Mouse (Mus musculus) hindbrain, embryonic 12.5 days (tissue): Measurements from ENCODE around the gene Adora3. TPM values are rescaled to one million over a fixed set of nuclear protein-coding genes. Genes with fewer than 3 reads are reported as not detected.

Experiments
- ATAC-seq: fragments of 200-750 bp; cut with Nextera tagmentation; 2 replicates; pipeline ENCODE4 v1.8.0; 2017; ENCODE audit warnings: moderate TSS enrichment; ENCODE audit not compliant: low FRiP score
- H3K27ac ChIP-seq: fragments of 300-500 bp; sonication (generic); 2 replicates; pipeline ENCODE4 v1.5.1; 2016; ENCODE audit warnings: mild to moderate bottlenecking
- H3K27me3 ChIP-seq: fragments of 300-500 bp; sonication (generic); 2 replicates; pipeline ENCODE4 v1.6.1; 2016; ENCODE audit warnings: mild to moderate bottlenecking
- H3K36me3 ChIP-seq: fragments of 300-500 bp; sonication (generic); 2 replicates; pipeline ENCODE4 v1.6.1; 2016; ENCODE audit warnings: mild to moderate bottlenecking
- H3K4me1 ChIP-seq: fragments of 300-500 bp; sonication (generic); 2 replicates; pipeline ENCODE4 v1.6.1; 2016
- H3K4me2 ChIP-seq: fragments of 300-500 bp; sonication (generic); replicated peaks from 2 replicates; pipeline ENCODE4 v1.6.1; 2016; ENCODE audit warnings: mild to moderate bottlenecking
- H3K4me3 ChIP-seq: fragments of 300-500 bp; sonication (generic); 2 replicates; pipeline ENCODE4 v1.5.1; 2016; ENCODE audit warnings: mild to moderate bottlenecking
- H3K9ac ChIP-seq: fragments of 300-500 bp; sonication (generic); 2 replicates; pipeline ENCODE4 v1.6.1; 2016; ENCODE audit warnings: mild to moderate bottlenecking, moderate library complexity
- H3K9me3 ChIP-seq: fragments of 300-500 bp; sonication (generic); replicated peaks from 2 replicates; pipeline ENCODE4 v1.6.1; 2016; ENCODE audit warnings: mild to moderate bottlenecking
- WGBS: fragments of 180-500 bp; shearing (Covaris S2); methylation state at CpG from one replicate; pipeline ENCODE4 v1.1.7; 2016; 5-methylcytosine and 5-hydroxymethylcytosine counted together
- polyA plus RNA-seq: library from polyadenylated mRNA; unstranded; fragments of >200 nt; fragmentation: Nextera tagmentation; extraction: Ambion mirVana; gene quantifications from 2 replicates; pipeline ENCODE4 v1.2.1, GENCODE M21; 2016

Gene Adora3
- polyA plus RNA-seq, 1 experiment from 2014 or later: not detected

DNA sequence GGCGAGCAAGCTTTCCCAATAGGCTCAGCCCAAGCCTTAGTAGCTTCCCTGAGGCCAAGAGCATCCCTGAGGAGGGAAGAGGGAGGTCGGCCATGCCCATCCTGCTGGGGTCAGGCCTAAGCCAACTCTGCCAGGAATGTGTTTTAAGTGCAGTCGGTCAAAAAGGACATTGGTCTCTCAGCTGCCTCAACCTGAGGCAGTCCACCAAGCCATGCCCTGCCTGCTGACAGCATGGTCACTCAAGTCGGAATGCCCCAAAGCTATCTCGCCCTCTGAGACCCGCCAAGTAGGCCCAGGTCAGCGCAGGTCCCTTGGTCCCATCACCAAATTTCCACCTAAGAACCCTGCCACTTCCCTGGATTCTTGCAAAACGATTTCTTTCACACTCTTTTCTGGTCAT is 8.1 kb downstream of the Adora3 start:
- no peaks in the 10 kb centered on the region for H3K9me3 ChIP-seq
- ATAC-seq: no peak
- H3K36me3 ChIP-seq: no peaks in the 10 kb centered on the region
- no peaks in the 10 kb centered on the region for H3K27me3 ChIP-seq
- H3K4me2 ChIP-seq: no peak overlapping the region
- no peak overlapping the region for H3K27ac ChIP-seq
- no peaks in the 10 kb centered on the region for H3K4me1 ChIP-seq
- WGBS: 85% methylated on average over 8 of the region's 8 CpGs
- H3K9ac ChIP-seq: no peak overlapping the region
- H3K4me3 ChIP-seq: no peak overlapping the region

- Histone ChIP-seq H3K4me3 (no peak overlapping the region), H3K27me3 (no peaks in the 10 kb centered on the region), H3K4me2 (no peak overlapping the region), H3K9me3 (no peaks in the 10 kb centered on the region), H3K9ac (no peak overlapping the region), H3K4me1 (no peaks in the 10 kb centered on the region), H3K36me3 (no peaks in the 10 kb centered on the region), H3K27ac (no peak overlapping the region)
- ATAC-seq: no peak
- 72% methylated on average over 3 of the region's 3 CpGs for WGBS
Measured at GRCm38 (mm10) chr3:105880419-105880818, 9.8 kb downstream of the Adora3 start.

GRCm38 (mm10) chr3:105882105-105882504 is 11.4 kb downstream of the Adora3 start:
- no peak overlapping the region for H3K4me2 ChIP-seq
- H3K9ac ChIP-seq: no peak overlapping the region
- no peaks in the 10 kb centered on the region for H3K9me3 ChIP-seq
- H3K27me3 ChIP-seq: no peaks in the 10 kb centered on the region
- no peaks in the 10 kb centered on the region for H3K4me1 ChIP-seq
- H3K4me3 ChIP-seq: no peak overlapping the region
- no peaks in the 10 kb centered on the region for H3K36me3 ChIP-seq
- 89% methylated on average over 7 of the region's 7 CpGs for WGBS
- no peak for ATAC-seq
- H3K27ac ChIP-seq: no peak overlapping the region

DNA sequence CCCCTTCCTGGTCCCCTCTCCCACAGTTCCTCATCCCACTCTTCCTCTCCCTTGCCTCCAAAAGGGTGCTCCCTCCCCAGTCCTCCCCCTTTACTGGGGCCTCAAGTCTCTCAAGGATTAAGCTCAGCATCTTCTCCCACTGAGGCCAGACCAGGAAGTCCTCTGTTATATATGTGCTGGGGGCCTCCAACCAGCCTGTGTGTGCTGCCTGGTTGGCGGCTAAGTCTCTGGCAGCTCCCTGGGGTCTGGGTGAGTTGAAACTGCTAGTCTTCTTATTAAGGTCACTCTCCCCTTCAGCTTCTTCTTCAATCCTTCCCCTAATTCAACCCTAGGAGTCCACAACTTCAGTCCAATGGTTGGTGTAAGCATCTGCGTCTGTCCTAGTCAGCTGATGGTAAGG is 12.5 kb downstream of the Adora3 start:
- ATAC-seq: no peak
- Histone ChIP-seq H3K36me3 (no peaks in the 10 kb centered on the region), H3K27me3 (no peaks in the 10 kb centered on the region), H3K9me3 (no peaks in the 10 kb centered on the region), H3K27ac (no peak overlapping the region), H3K4me1 (no peaks in the 10 kb centered on the region), H3K4me2 (no peak overlapping the region), H3K4me3 (no peak overlapping the region), H3K9ac (no peak overlapping the region)
- WGBS: 93% methylated on average over 2 of the region's 2 CpGs

GRCm38 (mm10) chr3:105888961-105889360 is 18.3 kb downstream of the Adora3 start:
- H3K4me1 ChIP-seq: no peaks in the 10 kb centered on the region
- H3K27me3 ChIP-seq: no peaks in the 10 kb centered on the region
- H3K4me3 ChIP-seq: no peak overlapping the region
- no peak overlapping the region for H3K27ac ChIP-seq
- WGBS: 75% methylated on average over 3 of the region's 3 CpGs
- no peaks in the 10 kb centered on the region for H3K36me3 ChIP-seq
- H3K4me2 ChIP-seq: no peak overlapping the region
- no peaks in the 10 kb centered on the region for H3K9me3 ChIP-seq
- no peak for ATAC-seq
- H3K9ac ChIP-seq: no peak overlapping the region

GRCm38 (mm10) chr3:105890220-105890619 is 19.6 kb downstream of the Adora3 start:
- Histone ChIP-seq H3K4me3 (no peak overlapping the region), H3K9me3 (no peaks in the 10 kb centered on the region), H3K4me2 (no peak overlapping the region), H3K9ac (no peak overlapping the region), H3K36me3 (no peaks in the 10 kb centered on the region), H3K27ac (no peak overlapping the region), H3K27me3 (no peaks in the 10 kb centered on the region), H3K4me1 (no peaks in the 10 kb centered on the region)
- 80% methylated on average over 4 of the region's 4 CpGs for WGBS
- ATAC-seq: no peak

DNA sequence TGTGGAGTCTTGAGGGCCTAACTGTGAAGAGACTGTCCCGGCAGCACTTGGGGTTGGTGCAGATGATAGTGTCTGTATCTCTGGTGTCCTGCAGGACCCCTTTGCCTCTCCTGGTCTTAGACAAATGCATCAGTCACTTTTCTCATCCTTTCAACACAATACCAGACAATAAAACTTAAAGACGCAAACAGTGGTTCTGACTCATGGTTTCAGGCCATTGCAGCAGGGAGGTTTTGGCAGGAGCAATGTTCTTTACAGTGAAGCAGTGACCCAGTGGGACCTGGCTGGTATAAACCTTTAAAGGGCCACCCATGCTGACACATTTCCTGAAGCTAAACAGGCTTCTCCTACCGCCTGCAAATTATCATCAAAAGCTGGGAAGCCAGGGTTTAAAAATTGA is 20.5 kb downstream of the Adora3 start:
- no peak for ATAC-seq
- no peaks in the 10 kb centered on the region for H3K4me1 ChIP-seq
- H3K36me3 ChIP-seq: no peaks in the 10 kb centered on the region
- H3K4me3 ChIP-seq: no peak overlapping the region
- no peaks in the 10 kb centered on the region for H3K9me3 ChIP-seq
- 83% methylated on average over 3 of the region's 3 CpGs for WGBS
- H3K4me2 ChIP-seq: no peak overlapping the region
- H3K27ac ChIP-seq: no peak overlapping the region
- H3K27me3 ChIP-seq: no peaks in the 10 kb centered on the region
- no peak overlapping the region for H3K9ac ChIP-seq

DNA sequence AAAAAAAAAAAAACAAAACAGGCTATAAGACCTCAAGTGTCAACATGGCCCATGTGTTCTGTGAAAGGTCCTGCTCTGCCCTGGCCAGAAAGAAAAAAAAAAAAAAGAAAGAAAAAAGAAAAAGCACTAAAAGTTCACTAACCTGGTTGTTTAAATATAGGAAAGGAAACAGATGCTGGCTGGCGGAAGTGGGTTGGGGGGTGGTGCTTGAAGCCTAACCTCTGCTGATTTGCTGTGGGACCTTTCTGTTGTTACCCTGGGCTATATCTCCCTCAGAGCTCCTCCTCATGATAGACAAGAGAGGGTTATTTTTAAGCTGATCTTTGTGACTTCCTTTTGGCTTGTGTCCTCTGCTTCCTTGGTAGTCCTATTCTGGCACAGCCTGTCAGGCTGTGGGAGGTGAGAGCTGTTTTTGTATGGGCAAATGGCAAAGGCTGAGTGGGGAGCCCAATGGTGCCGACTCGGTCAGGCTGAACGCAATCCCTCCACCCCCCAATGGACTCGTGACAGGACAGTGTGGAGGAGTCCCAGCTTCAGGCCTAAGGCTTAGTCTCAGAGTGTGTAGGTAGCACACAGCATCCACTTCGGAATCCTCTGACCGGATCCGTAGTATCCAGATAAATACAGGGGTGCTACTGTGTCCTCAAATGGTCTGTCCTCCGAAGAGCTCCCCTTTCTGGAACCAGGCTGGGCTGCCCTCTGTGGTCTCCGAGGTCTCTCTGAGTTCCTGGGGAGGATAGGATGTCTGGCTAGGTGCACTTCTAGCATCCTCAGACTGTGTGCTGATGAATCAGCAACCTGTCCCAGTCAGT is 21.3 kb downstream of the Adora3 start:
- H3K27me3 ChIP-seq: no peaks in the 10 kb centered on the region
- ATAC-seq: no peak
- H3K9me3 ChIP-seq: no peaks in the 10 kb centered on the region
- H3K9ac ChIP-seq: no peak overlapping the region
- no peak overlapping the region for H3K4me2 ChIP-seq
- 77% methylated on average over 10 of the region's 10 CpGs for WGBS
- H3K27ac ChIP-seq: no peak overlapping the region
- no peaks in the 10 kb centered on the region for H3K4me1 ChIP-seq
- no peaks in the 10 kb centered on the region for H3K36me3 ChIP-seq
- no peak overlapping the region for H3K4me3 ChIP-seq

DNA sequence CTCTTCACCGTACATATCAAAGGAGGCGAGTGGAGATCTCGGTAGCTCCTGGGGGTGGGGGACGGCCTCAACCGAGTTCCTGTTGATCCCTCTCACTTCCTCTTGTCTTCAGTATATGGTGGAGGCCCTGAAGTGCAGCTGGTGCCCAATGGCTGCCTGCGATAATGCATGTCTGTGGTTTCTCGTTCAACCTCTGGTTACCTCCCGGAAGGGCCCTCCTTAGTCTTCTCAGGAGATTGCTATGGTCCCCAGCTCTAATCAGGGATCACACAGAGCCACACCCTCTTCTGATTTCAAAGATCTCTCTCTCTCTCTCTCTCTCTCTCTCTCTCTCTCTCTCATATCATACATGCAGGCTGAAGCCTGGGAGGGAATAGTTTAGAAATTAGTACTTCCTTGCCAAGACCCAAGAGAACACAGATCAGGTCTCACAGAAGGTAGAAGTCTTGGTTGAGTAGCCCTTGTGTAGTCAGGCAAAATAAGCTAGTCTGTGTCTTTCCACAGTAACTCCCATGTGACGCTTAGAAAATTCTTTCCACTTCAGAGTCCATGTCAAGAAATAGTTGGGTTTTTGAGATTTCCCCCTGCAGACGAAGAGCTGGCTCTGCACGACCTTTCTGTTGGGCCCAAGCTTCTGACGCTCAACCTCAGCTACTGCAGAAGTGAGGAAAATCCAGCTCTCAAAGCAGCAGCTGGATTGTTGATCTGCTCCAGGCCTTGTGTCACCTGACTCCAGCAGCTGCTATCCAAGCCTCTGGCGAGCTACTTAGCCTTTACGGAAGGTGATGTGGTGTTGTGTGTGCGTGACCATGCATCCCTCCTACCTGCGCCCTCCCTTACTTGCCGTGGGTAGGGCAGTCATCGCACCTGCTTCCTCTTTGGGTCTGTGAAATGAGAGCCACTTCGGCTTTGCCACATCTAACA is 22.2 kb downstream of the Adora3 start:
- no peak overlapping the region for H3K4me2 ChIP-seq
- no peaks in the 10 kb centered on the region for H3K9me3 ChIP-seq
- H3K4me3 ChIP-seq: no peak overlapping the region
- 86% methylated on average over 19 of the region's 19 CpGs for WGBS
- no peaks in the 10 kb centered on the region for H3K36me3 ChIP-seq
- no peak overlapping the region for H3K27ac ChIP-seq
- H3K9ac ChIP-seq: no peak overlapping the region
- H3K27me3 ChIP-seq: no peaks in the 10 kb centered on the region
- no peaks in the 10 kb centered on the region for H3K4me1 ChIP-seq
- no peak for ATAC-seq

GRCm38 (mm10) chr3:105893941-105894391 is 23.3 kb downstream of the Adora3 start:
- ATAC-seq: no peak
- Histone ChIP-seq H3K36me3 (no peaks in the 10 kb centered on the region), H3K4me3 (no peak overlapping the region), H3K9me3 (no peaks in the 10 kb centered on the region), H3K27me3 (no peaks in the 10 kb centered on the region), H3K9ac (no peak overlapping the region), H3K4me2 (no peak overlapping the region), H3K4me1 (no peaks in the 10 kb centered on the region), H3K27ac (no peak overlapping the region)
- 56% methylated on average over 6 of the region's 6 CpGs for WGBS

DNA sequence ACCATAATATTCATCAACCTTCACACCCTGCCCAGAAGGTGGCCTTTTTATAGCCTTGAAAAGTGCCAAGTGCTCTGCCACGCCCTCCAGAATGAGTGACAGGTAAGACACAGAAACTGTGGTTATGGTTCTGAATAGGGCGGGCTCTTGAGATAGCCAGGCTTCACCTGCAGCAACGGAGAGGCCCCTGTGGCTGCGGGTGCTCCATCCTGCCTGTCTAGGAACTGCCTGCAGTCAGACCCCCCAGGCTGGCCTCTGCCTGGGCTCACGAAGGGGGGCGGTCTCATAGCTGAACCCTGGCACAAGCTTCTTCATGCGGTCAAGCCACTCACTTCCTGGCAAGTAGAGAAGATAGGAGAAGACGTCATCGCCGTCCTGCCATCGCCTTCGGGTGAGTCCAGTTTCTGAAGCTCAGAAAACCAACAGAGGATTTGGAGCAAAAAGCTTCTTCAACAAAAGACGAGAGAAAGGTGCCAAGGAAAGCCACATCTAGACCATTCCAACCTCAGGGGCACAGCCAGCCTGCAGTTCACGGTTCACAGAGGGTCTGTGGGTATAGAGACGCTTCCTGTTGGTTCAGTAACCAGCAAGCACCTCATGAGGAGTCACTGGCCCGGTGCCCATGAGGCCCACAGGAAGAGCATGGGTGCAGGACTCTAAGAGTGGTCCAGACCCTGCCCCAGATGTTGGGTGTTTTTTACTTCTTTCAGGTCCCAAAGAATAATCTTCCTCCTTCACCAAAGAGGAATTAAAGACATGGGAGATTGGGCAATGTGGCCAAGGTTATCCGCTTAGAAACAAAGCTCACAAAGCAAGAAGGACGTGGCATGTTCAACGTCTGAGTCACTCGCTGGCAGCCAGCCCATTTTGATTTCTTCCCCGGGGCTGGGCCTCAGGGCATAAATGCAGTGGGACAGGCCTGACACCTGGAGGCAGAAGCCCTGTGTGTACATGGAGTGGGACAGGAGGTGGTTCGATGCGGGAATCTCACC is 24.2 kb downstream of the Adora3 start:
- Histone ChIP-seq H3K27ac (no peak overlapping the region), H3K4me3 (no peak overlapping the region), H3K9me3 (no peaks in the 10 kb centered on the region), H3K36me3 (no peaks in the 10 kb centered on the region), H3K27me3 (no peaks in the 10 kb centered on the region), H3K4me2 (no peak overlapping the region), H3K4me1 (no peaks in the 10 kb centered on the region), H3K9ac (no peak overlapping the region)
- 81% methylated on average over 23 of the region's 23 CpGs for WGBS
- no peak for ATAC-seq

GRCm38 (mm10) chr3:105896811-105897210 is 26.2 kb downstream of the Adora3 start:
- no peaks in the 10 kb centered on the region for H3K9me3 ChIP-seq
- no peaks in the 10 kb centered on the region for H3K27me3 ChIP-seq
- ATAC-seq: no peak
- no peaks in the 10 kb centered on the region for H3K4me1 ChIP-seq
- no peak overlapping the region for H3K4me2 ChIP-seq
- no peak overlapping the region for H3K4me3 ChIP-seq
- no peaks in the 10 kb centered on the region for H3K36me3 ChIP-seq
- no peak overlapping the region for H3K27ac ChIP-seq
- WGBS: 81% methylated on average over 3 of the region's 3 CpGs
- H3K9ac ChIP-seq: no peak overlapping the region
